Mouse (Mus musculus): Measurements from ENCODE around the gene Mtg2.

GRCm38 (mm10) chr2:180042256-180042857 lies 28.0 kb upstream of the Mtg2 start, which contains the start of the genes Psma7 and Ss18l1:
- TF ChIP-seq HCFC1 (IDR thresholded peaks at IDR 0.05; ENCODE audit: borderline replicate concordance, insufficient read depth, low read length), result 0 out of 2 replicates have a peak, but pooled peaks have one; percentile 4
- TF ChIP-seq MAFK (IDR thresholded peaks at IDR 0.05; ENCODE audit: insufficient read depth, low read depth, low read length), result no peak
- no peak for TF ChIP-seq CHD2 (IDR thresholded peaks at IDR 0.05; ENCODE audit: low read depth, low read length)
- TF ChIP-seq ZNF384 (IDR thresholded peaks at IDR 0.05; ENCODE audit: low read depth, low read length), result no peak
- no peak for TF ChIP-seq ZC3H11A (IDR thresholded peaks at IDR 0.05; ENCODE audit: borderline replicate concordance, low read depth, low read length)

Data from ES-E14 (cell line).